Mouse (Mus musculus) kidney, adult 2 months (tissue): ENCODE data around the gene Eif4a1.

Experiments
- CTCF ChIP-seq: fragments of 200-500 bp; conservative IDR thresholded peaks from 2 replicates; pipeline ENCODE4 v1.5.1; 2011; ENCODE audit warnings: low read depth, mild to moderate bottlenecking, control low read depth, low read length, moderate library complexity, mixed read lengths; ENCODE audit not compliant: insufficient read depth, insufficient read length
- POLR2A ChIP-seq: fragments of 200-500 bp; IDR thresholded peaks from one replicate; pipeline ENCODE4 v1.6.1; 2011; ENCODE audit warnings: low read depth, low read length, control low read depth

GRCm38 (mm10) chr11:69622406-69622805 lies 49.8 kb downstream of the Eif4a1 start:
- TF ChIP-seq POLR2A, result no peak
- no peak for TF ChIP-seq CTCF
